Mouse (Mus musculus): ENCODE measurements around the gene Fhl2. TPM values are rescaled to one million over a fixed set of nuclear protein-coding genes. Genes with fewer than 3 reads are reported as not detected.

Gene Fhl2
- polyA plus RNA-seq, 1 experiment from 2014 or later = 2.4 TPM

DNA sequence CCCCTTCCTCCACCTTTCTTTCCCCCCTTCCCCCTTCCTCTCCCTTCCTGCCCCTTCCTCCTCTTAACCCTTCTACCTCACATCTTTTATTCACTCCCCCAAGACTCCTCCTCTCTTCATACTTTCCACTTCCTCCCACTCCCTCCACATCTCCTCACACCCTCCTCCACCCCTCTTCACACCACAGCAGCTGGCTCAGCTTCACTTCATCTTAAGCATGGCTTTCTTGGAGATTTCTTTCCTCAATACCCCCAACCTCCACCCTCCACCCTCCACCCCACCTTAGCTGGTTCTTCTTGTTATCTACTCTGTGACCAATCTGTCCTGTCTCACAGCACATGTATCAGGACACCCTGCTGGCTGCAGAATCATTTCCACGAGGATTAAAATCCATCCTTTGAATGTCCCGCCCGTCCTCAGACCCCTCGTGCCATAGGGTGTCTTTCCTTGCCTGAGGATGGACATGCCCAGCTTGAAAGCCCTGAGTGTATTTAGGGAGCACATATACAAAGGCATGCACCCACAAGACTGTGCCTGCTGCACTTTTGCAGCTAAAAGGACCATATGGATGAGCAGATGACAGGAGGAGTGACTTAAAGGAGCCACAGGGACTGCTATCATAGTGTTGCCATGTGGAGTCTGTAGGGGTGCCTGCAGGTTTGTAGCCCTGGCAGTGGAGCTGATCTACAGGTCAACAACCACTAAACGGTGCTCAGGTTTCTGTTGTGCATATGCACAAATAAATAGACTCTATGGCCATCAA lies 66.4 kb downstream of the Fhl2 start:
- Histone ChIP-seq H3K9me3 (ENCODE audit: low read length) (no peaks in the 10 kb centered on the region), H3K36me3 (replicated peaks; ENCODE audit: insufficient read depth, low read length) (no peaks in the 10 kb centered on the region), H3K4me3 (ENCODE audit: low read depth, low read length) (no peak overlapping the region), H3K27me3 (ENCODE audit: insufficient read depth, low read length) (no peaks in the 10 kb centered on the region), H3K9ac (replicated peaks) (no peak overlapping the region), H3K4me2 (ENCODE audit: low read depth, low read length) (no peak overlapping the region), H3K27ac (ENCODE audit: low read depth) (no peak overlapping the region), H3K4me1 (ENCODE audit: insufficient read depth) (no peaks in the 10 kb centered on the region)
- TF ChIP-seq CTCF (IDR thresholded peaks at IDR 0.05; ENCODE audit: low read depth) (no peak), EP300 (IDR thresholded peaks at IDR 0.05; ENCODE audit: low read depth) (no peak)
- ATAC-seq (no peak), DNase-seq (no peak)
- WGBS (ENCODE audit: insufficient replicate concordance) = 78% methylated on average over 5 of the region's 5 CpGs

DNA sequence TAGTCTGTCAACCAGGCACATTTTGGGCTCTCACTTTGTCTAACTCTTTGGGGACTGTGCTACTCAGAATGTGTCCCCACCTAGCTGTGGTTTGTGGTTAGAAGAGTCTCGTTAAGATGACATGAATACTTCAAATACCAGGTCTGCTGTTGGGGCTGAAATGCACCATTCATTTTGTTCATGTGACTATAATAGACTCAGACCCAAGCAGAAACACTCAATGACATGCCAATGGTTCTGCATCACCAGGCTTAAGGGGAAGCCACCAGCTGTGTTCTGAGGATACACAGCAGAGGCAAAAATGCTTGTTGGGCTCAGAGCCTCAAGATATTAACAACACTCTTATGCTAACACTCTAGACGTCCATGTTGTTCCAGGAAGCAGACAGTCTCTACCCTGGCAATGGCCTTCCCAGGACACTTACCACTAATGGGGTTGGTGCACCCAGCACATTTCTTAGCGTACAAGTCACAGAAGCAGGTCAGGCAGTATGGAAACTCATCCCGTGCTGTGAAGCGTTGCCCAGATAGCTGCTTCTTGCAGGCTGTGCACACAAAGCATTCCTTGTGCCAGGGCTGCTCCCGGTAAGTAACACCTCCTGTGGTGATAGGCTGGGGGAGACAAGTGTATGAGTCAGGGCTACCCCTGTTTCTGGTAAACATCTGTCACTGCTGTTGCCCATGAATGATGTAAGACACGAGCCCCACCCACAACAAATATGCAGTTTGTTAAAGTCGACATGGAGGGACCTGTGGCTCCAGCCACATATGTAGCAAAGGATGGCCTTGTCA lies 68.8 kb downstream of the Fhl2 start:
- DNase-seq (no peak), ATAC-seq (no peak)
- no peak overlapping the region for H3K4me2 ChIP-seq (ENCODE audit: low read depth, low read length)
- no peaks in the 10 kb centered on the region for H3K9me3 ChIP-seq (ENCODE audit: low read length)
- H3K9ac ChIP-seq (replicated peaks) = no peak overlapping the region
- no peak overlapping the region for H3K27ac ChIP-seq (ENCODE audit: low read depth)
- no peaks in the 10 kb centered on the region for H3K36me3 ChIP-seq (replicated peaks; ENCODE audit: insufficient read depth, low read length)
- WGBS (ENCODE audit: insufficient replicate concordance) = 73% methylated on average over 8 of the region's 8 CpGs
- H3K4me3 ChIP-seq (ENCODE audit: low read depth, low read length) = no peak overlapping the region
- TF ChIP-seq EP300 (IDR thresholded peaks at IDR 0.05; ENCODE audit: low read depth) (no peak), CTCF (IDR thresholded peaks at IDR 0.05; ENCODE audit: low read depth) (no peak)
- H3K27me3 ChIP-seq (ENCODE audit: insufficient read depth, low read length) = no peaks in the 10 kb centered on the region
- H3K4me1 ChIP-seq (ENCODE audit: insufficient read depth) = no peaks in the 10 kb centered on the region

- no peak for ATAC-seq
- TF ChIP-seq CTCF (IDR thresholded peaks at IDR 0.05; ENCODE audit: low read depth) (no peak), EP300 (IDR thresholded peaks at IDR 0.05; ENCODE audit: low read depth) (no peak)
- no peak overlapping the region for H3K27ac ChIP-seq (ENCODE audit: low read depth)
- H3K4me3 ChIP-seq (ENCODE audit: low read depth, low read length) = no peak overlapping the region
- no peaks in the 10 kb centered on the region for H3K27me3 ChIP-seq (ENCODE audit: insufficient read depth, low read length)
- H3K36me3 ChIP-seq (replicated peaks; ENCODE audit: insufficient read depth, low read length) = no peaks in the 10 kb centered on the region
- DNase-seq = no peak
- H3K4me1 ChIP-seq (ENCODE audit: insufficient read depth) = no peaks in the 10 kb centered on the region
- no peak overlapping the region for H3K4me2 ChIP-seq (ENCODE audit: low read depth, low read length)
- H3K9me3 ChIP-seq (ENCODE audit: low read length) = no peaks in the 10 kb centered on the region
- H3K9ac ChIP-seq (replicated peaks) = no peak overlapping the region
Measured at GRCm38 (mm10) chr1:43127196-43127595, 69.6 kb downstream of the Fhl2 start.

DNA sequence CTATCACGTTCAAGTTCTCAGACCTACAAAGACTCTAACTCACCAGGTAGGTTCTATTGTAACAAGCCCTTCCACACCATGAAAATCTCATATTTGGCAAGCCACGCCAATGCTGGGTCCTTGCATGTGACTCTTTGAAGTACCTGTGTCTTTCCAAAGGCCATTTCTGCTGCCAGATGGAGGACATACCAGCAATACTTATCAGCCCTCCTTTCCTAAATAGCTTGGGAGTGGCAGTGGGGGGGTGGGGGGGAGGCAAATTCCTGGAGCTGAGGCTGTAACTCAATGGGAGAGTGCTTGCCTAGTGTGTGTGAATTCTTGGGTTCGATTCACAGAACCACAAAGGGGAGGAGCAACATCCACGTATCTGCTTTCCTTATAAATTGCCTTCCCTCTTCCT lies 72.1 kb downstream of the Fhl2 start:
- WGBS (ENCODE audit: insufficient replicate concordance) = 63% methylated on average over 4 of the region's 4 CpGs
- no peaks in the 10 kb centered on the region for H3K9me3 ChIP-seq (ENCODE audit: low read length)
- H3K27me3 ChIP-seq (ENCODE audit: insufficient read depth, low read length) = no peaks in the 10 kb centered on the region
- H3K36me3 ChIP-seq (replicated peaks; ENCODE audit: insufficient read depth, low read length) = no peaks in the 10 kb centered on the region
- TF ChIP-seq EP300 (IDR thresholded peaks at IDR 0.05; ENCODE audit: low read depth) (no peak), CTCF (IDR thresholded peaks at IDR 0.05; ENCODE audit: low read depth) (no peak)
- no peaks in the 10 kb centered on the region for H3K4me1 ChIP-seq (ENCODE audit: insufficient read depth)
- H3K9ac ChIP-seq (replicated peaks) = no peak overlapping the region
- no peak overlapping the region for H3K4me2 ChIP-seq (ENCODE audit: low read depth, low read length)
- DNase-seq = no peak
- H3K27ac ChIP-seq (ENCODE audit: low read depth) = no peak overlapping the region
- ATAC-seq = no peak
- no peak overlapping the region for H3K4me3 ChIP-seq (ENCODE audit: low read depth, low read length)

- no peak for TF ChIP-seq EP300 (IDR thresholded peaks at IDR 0.05; ENCODE audit: low read depth)
- TF ChIP-seq CTCF (IDR thresholded peaks at IDR 0.05; ENCODE audit: low read depth) = no peak
- H3K4me2 ChIP-seq (ENCODE audit: low read depth, low read length) = no peak overlapping the region
- WGBS (ENCODE audit: insufficient replicate concordance) = 84% methylated on average over 2 of the region's 2 CpGs
- H3K27me3 ChIP-seq (ENCODE audit: insufficient read depth, low read length) = no peaks in the 10 kb centered on the region
- H3K9ac ChIP-seq (replicated peaks) = no peak overlapping the region
- no peak for ATAC-seq
- H3K27ac ChIP-seq (ENCODE audit: low read depth) = no peak overlapping the region
- no peak for DNase-seq
- H3K4me1 ChIP-seq (ENCODE audit: insufficient read depth) = no peaks in the 10 kb centered on the region
- no peak overlapping the region for H3K4me3 ChIP-seq (ENCODE audit: low read depth, low read length)
- H3K9me3 ChIP-seq (ENCODE audit: low read length) = no peaks in the 10 kb centered on the region
- H3K36me3 ChIP-seq (replicated peaks; ENCODE audit: insufficient read depth, low read length) = peaks cover 8% of the 10 kb centered on the region
Measured at GRCm38 (mm10) chr1:43122616-43123015, 74.2 kb downstream of the Fhl2 start.

DNA sequence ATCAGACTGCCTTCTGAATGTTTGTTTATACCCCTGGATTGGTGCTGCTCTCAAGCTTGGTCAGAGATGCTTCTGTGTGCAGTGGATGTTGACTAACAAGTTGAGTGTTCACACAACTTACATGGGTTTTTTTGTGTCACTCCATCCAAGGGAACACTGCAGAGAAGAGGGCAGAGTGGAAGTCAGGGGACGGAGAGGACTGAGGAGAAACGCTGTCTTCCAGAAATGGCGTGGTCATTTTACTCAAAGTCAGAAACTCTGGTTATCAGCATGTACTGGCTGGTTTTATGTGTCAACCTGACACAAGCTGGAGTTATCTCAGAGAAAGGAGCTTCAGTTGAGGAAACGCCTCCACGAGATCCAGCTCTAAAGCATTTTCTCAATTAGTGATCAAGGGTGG lies 75.8 kb downstream of the Fhl2 start:
- Histone ChIP-seq H3K27me3 (ENCODE audit: insufficient read depth, low read length) (no peaks in the 10 kb centered on the region), H3K9me3 (ENCODE audit: low read length) (no peaks in the 10 kb centered on the region), H3K4me1 (ENCODE audit: insufficient read depth) (no peaks in the 10 kb centered on the region), H3K36me3 (replicated peaks; ENCODE audit: insufficient read depth, low read length) (peaks cover 18% of the 10 kb centered on the region), H3K27ac (ENCODE audit: low read depth) (no peak overlapping the region), H3K9ac (replicated peaks) (no peak overlapping the region), H3K4me3 (ENCODE audit: low read depth, low read length) (no peak overlapping the region), H3K4me2 (ENCODE audit: low read depth, low read length) (no peak overlapping the region)
- DNase-seq (no peak), ATAC-seq (no peak)
- WGBS (ENCODE audit: insufficient replicate concordance) = 79% methylated on average over 5 of the region's 5 CpGs
- TF ChIP-seq CTCF (IDR thresholded peaks at IDR 0.05; ENCODE audit: low read depth) (no peak), EP300 (IDR thresholded peaks at IDR 0.05; ENCODE audit: low read depth) (no peak)

All from liver, postnatal 0 days (tissue).